Mouse (Mus musculus): Measurements from ENCODE around the gene Naxd.

DNA sequence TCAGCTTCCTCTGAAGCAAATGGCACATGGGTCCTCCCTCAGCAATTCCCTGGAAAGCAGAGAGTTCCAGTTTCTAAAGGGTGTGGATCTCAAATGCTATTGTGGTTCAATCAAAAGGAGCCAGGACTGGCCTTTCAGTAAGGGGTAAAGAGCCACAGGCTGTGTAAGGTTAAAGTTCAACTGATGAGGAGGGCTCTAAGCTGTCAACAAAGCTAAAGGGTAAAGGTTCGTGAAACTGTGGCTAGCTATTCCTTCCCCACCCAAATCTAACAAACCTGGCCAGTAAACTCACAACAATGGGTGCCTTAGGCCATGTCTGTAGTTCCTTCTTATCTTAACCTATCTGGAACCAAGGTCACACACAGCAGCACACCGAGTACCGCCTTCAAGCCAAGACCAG is 15.4 kb upstream of the Naxd start:
- TF ChIP-seq GATA1 (IDR thresholded peaks at IDR 0.05; ENCODE audit: low read length) (no peak), TAL1 (IDR thresholded peaks at IDR 0.05; ENCODE audit: low read length) (no peak)

Data from erythroblast, embryonic 14.5 days (primary cell).